Mouse (Mus musculus) adrenal gland, postnatal 0 days (tissue): ENCODE data around the gene B3gnt9. TPM values are rescaled to one million over a fixed set of nuclear protein-coding genes. Genes with fewer than 3 reads are reported as not detected.

Experiments used
- polyA plus RNA-seq: library from polyadenylated mRNA; unstranded; fragments of >200 nt; fragmentation: Nextera tagmentation; extraction: Ambion mirVana; gene quantifications from 2 replicates; pipeline ENCODE4 v1.2.1, GENCODE M21; 2015

Gene B3gnt9
- 18.4 and 28.4 TPM in 2 replicates for polyA plus RNA-seq

GRCm38 (mm10) chr8:105254966-105255350 is at the start of gene B3gnt9:
Gene B3gnt9, minus strand, starts transcription at chr8:105255153.

GRCm38 (mm10) chr8:105297511-105298192 is 42.7 kb upstream of the B3gnt9 start, which contains the start of gene E2f4:
Gene E2f4, plus strand, starts transcription at chr8:105297663.

GRCm38 (mm10) chr8:105295895-105296573 is 41.1 kb upstream of the B3gnt9 start, which contains the start of gene Exoc3l:
Gene Exoc3l, minus strand, starts transcription at chr8:105296101.

GRCm38 (mm10) chr8:105289805-105290460 is 35.0 kb upstream of the B3gnt9 start, which contains the start of gene 4931428F04Rik:
Gene 4931428F04Rik, minus strand, starts transcription at chr8:105289864.

GRCm38 (mm10) chr8:105275840-105276239 is 20.9 kb upstream of the B3gnt9 start, which contains the start of gene Nol3:
Gene Nol3, plus strand, starts transcription at chr8:105276140.

GRCm38 (mm10) chr8:105269461-105269947 is 14.6 kb upstream of the B3gnt9 start, which contains the start of gene Hsf4:
Gene Hsf4, plus strand, starts transcription at chr8:105269801.

GRCm38 (mm10) chr8:105264024-105264982 is 9.3 kb upstream of the B3gnt9 start, which contains the start of the genes Tradd and Fbxl8:
Gene Tradd, minus strand, starts transcription at chr8:105264609.
Gene Fbxl8, plus strand, starts transcription at chr8:105264648.

GRCm38 (mm10) chr8:105224413-105225271 is 30.3 kb downstream of the B3gnt9 start, which contains the start of gene D230025D16Rik:
Gene D230025D16Rik, plus strand, starts transcription at chr8:105225145.

Other genes starting within 250 kb of the B3gnt9 start
- gene Ces3a, start 206.6 kb downstream of the B3gnt9 start, polyA plus RNA-seq = 1.4 and 1.5 TPM in 2 replicates
- gene Ces3b, start 171.4 kb downstream of the B3gnt9 start, polyA plus RNA-seq = not detected in 2 replicates
- gene Ces4a, start 123.4 kb downstream of the B3gnt9 start, polyA plus RNA-seq = not detected in 2 replicates
- gene Cbfb, start 84.5 kb downstream of the B3gnt9 start, polyA plus RNA-seq = 46.7 and 52.1 TPM in 2 replicates
- gene D230025D16Rik, start 30.0 kb downstream of the B3gnt9 start, polyA plus RNA-seq = 15.0 and 24.6 TPM in 2 replicates
- 26.7 and 34.2 TPM in 2 replicates for gene Tradd, start 9.5 kb upstream of the B3gnt9 start, polyA plus RNA-seq
- gene Fbxl8, start 9.5 kb upstream of the B3gnt9 start, polyA plus RNA-seq = 1.5 and 2.9 TPM in 2 replicates
- 0.16 and 0.23 TPM in 2 replicates for gene Hsf4, start 14.6 kb upstream of the B3gnt9 start, polyA plus RNA-seq
- gene Nol3, start 21.0 kb upstream of the B3gnt9 start, polyA plus RNA-seq = 1.3 and 3.5 TPM in 2 replicates
- 4.5 and 7.9 TPM in 2 replicates for gene 4931428F04Rik, start 34.7 kb upstream of the B3gnt9 start, polyA plus RNA-seq
- gene Exoc3l, start 40.9 kb upstream of the B3gnt9 start, polyA plus RNA-seq = 6.5 and 16.8 TPM in 2 replicates
- 37.7 and 47.4 TPM in 2 replicates for gene E2f4, start 42.5 kb upstream of the B3gnt9 start, polyA plus RNA-seq
- gene Elmo3, start 50.4 kb upstream of the B3gnt9 start, polyA plus RNA-seq = 4.0 and 8.4 TPM in 2 replicates
- gene Lrrc29, start 71.1 kb upstream of the B3gnt9 start, polyA plus RNA-seq = 5.5 and 9.6 TPM in 2 replicates
- 154 and 181 TPM in 2 replicates for gene Tmem208, start 71.2 kb upstream of the B3gnt9 start, polyA plus RNA-seq
- 1.1 and 1.2 TPM in 2 replicates for gene Fhod1, start 92.8 kb upstream of the B3gnt9 start, polyA plus RNA-seq
- gene Slc9a5, start 93.7 kb upstream of the B3gnt9 start, polyA plus RNA-seq = 0.87 and 0.96 TPM in 2 replicates
- gene Plekhg4, start 118.1 kb upstream of the B3gnt9 start, polyA plus RNA-seq = 0.07 and 0.09 TPM in 2 replicates
- gene Kctd19, start 158.3 kb upstream of the B3gnt9 start, polyA plus RNA-seq = 0.09 and 0.12 TPM in 2 replicates
- 1.5 and 2.0 TPM in 2 replicates for gene Lrrc36, start 158.4 kb upstream of the B3gnt9 start, polyA plus RNA-seq
- gene Tppp3, start 216.4 kb upstream of the B3gnt9 start, polyA plus RNA-seq = 223 and 469 TPM in 2 replicates
- 23.7 and 25.9 TPM in 2 replicates for gene Zdhhc1, start 241.7 kb upstream of the B3gnt9 start, polyA plus RNA-seq